Mouse (Mus musculus) heart, postnatal 14 days (tissue): ENCODE measurements around the gene Akap12. TPM values are rescaled to one million over a fixed set of nuclear protein-coding genes. Genes with fewer than 3 reads are reported as not detected.

Source experiments
- DNase-seq, 2 experiments: peaks; one replicate each; pipeline ENCODE4 v3.0.0; 2021 to 2022
- intact Hi-C: fragments of 180-260 bp; cut with DNase I; formaldehyde crosslinking; loops from one replicate; pipeline ENCODE4 v1.15.1; 2025
- total RNA-seq, 2 experiments: library from RNA; stranded (reverse); gene quantifications; 2 replicates each; pipeline ENCODE4 v1.2.3; 2021

Gene Akap12
- total RNA-seq, 2 experiments from 2014 or later: 33.5 to 33.6 TPM

DNA sequence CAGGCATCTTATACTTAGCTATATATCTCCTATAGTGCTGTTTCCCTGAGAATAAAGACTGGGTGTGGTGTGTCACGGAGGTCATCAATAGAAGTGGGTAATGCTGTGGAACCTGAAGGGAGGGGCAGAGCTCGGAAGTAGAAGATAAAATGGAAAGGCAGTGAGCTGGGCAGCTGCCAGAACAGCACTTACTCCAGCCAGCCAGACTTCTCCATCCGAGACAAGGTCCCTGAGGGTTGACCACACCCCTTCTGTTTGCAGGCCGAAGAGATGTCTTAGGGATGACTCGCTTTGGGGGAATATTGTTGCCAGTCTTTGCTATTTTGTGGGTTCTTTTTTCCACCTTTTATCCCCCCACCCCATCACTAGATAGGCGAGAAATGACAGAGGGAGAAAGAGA lies 11.9 kb downstream of the Akap12 start:
- DNase-seq: peak; percentile 49 to 56
- intact Hi-C loops: no loop called here

GRCm38 (mm10) chr10:4282395-4282794 lies 16.2 kb downstream of the Akap12 start:
- intact Hi-C loops: no loop called here
- no peak for DNase-seq

DNA sequence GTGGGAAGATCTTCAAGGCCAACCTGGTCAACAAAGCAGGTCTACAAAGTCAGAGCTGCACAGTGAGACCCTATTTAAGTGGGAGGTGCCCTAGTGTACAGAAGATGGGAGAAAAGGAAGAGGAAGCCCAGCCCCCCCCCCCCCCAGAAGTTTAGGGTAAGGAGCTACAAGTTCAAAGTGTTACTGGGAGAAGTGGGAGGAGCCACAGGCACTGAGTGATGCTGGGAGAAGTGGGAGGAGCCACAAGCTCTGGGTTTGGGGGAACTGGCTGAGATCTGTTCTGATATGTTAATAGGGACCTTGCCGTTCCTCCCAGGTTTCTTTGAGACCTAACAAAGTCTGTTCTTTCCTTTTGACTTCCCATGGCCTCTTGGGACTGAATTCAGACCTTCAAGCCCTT lies 18.6 kb downstream of the Akap12 start:
- intact Hi-C loops: no loop called here
- no peak for DNase-seq

DNA sequence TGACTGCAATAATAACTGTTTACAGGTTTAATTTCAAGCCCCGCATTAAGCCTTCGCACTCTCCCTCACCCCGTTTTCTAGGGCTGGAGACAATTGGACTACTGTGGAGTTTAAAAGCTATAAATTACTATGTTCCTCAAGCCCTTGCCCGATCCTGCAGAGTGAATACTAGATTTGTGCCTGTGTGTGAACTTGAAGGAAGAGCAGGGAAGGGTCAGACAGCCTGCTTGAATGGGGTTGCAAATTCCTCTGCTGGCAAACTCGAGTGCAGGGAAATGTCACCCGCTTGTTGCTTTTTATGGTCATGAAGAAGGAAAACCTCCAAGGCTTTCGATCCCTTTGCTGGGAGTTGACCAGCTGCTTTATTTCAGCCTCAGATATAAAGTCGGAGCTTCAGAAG lies 19.6 kb downstream of the Akap12 start:
- no peak for DNase-seq

GRCm38 (mm10) chr10:4289171-4289570 lies 23.0 kb downstream of the Akap12 start:
- no peak for DNase-seq
- intact Hi-C loops: no loop called here

More for the DNA sequence above, 19.6 kb downstream of the Akap12 start:
- intact Hi-C loops: no loop called here

DNA sequence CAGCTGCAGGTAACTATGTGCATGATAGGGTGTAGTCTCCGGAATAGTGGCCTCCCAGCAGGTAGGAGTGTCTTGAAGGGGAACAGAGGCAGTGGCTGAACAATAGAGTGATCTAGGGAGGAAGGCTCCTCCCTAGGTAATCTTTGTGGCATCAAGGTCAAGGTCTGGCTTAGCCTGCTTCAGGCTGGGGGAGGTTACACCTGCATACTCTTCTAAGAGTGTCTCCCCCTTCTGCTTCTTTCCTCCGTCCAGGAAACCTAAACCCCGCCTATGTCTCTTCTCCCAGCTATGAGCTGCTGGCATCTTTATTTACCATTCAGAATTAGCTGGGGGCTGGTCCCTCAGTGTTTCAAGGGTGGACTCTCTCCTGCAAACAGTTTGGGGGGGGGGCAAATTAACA lies 23.5 kb downstream of the Akap12 start:
- intact Hi-C loops: no loop called here
- DNase-seq: no peak

DNA sequence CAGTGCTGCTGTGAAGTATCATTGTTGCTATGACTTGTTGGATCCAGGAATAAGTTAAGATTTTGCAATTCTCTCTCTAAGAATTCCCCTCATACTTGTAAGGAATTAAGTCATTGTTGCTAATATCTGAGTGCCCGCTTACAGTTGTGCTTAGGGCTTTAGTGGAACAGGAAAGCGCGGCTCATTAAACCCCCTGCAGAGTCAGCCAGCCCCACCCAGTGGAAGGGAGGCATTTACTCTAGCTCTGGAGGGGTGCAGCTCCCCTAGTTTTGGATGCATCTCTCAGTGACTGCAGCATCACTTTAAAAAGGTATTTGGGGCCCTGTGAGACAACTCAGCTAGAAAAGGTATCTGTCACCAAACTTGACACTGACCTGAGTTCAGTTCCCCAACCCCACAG lies 24.0 kb downstream of the Akap12 start:
- DNase-seq: no peak
- intact Hi-C loops: no loop called here

DNA sequence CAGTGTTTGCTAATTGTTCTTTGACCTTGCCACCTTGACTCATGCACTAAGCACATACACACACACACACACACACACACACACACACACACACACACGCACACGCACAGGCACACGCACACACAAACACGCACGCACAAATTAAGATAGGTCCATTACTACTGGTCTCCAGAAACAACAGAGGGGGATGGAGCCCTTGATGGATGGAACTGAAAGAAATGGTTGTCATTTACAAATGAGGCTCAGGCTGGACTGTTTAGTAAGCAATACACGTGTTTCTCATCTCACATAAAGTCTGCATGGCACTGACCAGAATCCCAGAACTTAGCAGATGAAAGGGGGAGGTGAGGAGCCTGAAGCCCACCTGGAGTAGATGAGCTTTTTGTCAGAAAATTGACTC lies 24.4 kb downstream of the Akap12 start:
- intact Hi-C loops: no loop called here
- DNase-seq: no peak

DNA sequence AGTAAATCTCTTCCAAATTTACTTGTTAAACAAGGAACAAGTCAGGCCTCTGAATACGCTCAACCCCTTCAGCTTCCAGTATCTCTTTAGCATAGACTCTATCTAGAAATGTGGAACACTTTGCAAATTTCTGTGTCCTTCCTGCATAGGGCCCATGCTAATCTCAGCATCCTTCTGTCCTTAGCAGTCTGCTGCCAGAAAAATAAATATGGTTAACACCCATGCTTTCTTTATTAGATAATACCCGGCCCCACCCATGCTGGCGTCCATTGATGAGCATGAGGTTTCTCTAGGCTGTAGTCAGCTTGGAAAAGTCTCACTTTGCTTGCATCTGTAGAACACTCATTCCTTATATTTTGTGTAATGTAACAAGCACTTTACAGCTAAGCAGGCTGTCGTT lies 27.2 kb downstream of the Akap12 start:
- intact Hi-C loops: no loop called here
- no peak for DNase-seq

GRCm38 (mm10) chr10:4303558-4303957 lies 37.4 kb downstream of the Akap12 start:
- intact Hi-C loops: no loop called here
- no peak for DNase-seq

GRCm38 (mm10) chr10:4323885-4324284 lies 57.7 kb downstream of the Akap12 start:
- no peak for DNase-seq
- intact Hi-C loops: no loop called here

DNA sequence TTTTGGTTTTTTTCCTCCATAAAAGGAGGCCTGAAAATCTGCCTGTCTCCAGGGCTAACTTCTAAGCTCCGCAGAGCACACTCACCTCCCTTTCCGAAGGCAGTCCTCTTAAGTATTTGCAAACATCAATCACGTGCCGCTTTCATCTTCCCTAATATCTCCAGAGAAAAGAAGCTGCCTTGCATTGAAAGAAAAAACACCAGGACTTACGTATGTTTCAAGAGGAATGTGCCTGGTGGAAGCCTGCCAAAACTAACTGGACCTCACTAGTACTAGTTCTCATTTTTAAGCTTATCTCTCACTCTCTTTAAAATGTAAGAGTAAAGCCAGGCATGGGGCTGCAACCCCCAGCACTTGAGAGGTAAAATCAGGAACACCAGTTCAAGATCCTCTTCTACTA lies 59.4 kb downstream of the Akap12 start:
- no peak for DNase-seq
- intact Hi-C loops: no loop called here

DNA sequence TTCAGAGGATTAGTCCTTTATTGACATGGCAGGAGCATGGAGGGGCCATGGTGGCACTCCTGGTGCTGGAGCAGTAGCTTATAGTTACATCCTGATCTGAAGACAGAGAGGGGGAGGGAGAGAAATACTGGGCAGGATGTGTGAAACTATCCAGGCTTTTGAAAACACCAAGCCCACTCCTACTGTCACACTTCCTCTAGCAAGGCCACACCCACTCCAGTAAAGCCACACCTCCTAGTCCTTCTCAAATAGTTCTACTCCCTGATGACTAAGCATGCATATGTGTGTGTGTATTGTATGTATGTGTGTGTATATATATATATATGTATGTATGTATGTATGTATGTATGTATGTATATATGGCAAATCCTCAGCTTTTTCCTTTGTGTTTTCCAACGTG lies 61.5 kb downstream of the Akap12 start:
- intact Hi-C loops: no loop called here
- no peak for DNase-seq

DNA sequence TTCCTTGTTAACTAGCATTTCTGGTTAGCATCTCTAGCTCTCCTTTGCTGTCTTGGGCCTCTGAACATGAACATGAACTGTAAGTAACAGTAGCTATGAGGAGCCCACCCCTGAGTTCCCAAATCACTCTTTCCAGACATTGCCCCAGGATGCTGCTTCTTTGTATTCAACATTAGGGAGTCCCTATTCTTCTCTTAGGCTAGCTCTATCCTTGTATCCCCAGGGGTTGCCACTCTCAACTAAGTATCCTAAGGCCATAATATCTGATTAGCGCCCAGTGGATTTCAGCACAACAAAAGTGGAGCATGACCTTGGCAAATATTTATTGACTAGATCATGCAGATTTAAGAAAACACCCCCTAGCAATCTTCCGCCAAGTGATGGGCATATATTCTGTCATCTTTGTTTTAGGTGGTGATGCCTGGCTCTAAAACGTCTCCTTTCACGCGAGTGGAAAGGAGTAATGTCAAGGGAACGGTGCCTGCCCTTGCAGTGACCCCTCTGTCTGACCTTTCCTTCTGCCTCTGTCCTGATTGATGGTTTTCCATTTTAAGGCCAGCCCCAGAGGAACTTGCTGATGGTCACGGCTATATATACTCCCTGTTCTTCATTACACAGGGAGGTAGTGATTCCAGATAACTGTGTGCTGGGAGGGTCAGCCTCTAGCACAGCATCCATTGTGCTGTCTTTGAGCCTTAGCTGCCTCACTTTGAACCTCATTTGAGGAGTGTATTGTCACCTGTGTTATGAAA lies 66.2 kb downstream of the Akap12 start:
- intact Hi-C loops: loop anchor here (2.0 to 5.0 kb wide), 2 partner anchors 244 to 290 kb away; no protein-coding TSS in a partner anchor
- DNase-seq: no peak

DNA sequence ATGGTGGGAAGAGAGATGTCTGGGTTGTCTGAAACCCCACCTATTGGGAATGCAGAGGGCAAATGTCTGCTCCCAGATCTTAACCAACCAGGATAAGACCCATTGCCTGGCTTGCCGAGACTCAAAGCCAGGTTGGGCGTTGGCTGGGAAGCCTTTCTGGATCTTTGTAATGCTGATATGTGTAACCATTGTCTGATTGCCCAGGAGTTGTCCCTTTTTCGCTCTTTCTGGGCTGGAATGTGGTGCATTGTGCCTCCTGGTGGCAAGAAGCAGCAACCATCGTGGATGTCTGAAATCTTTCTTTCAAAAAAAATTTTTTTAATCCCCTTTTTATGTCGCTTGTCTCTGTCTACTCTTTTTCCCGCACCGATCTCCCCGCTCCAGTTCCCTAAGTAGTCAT lies 67.1 kb downstream of the Akap12 start:
- DNase-seq: peak; percentile 51 to 66
- intact Hi-C loops: loop anchor here (2.0 to 5.0 kb wide), 2 partner anchors 245 to 291 kb away; no protein-coding TSS in a partner anchor

DNA sequence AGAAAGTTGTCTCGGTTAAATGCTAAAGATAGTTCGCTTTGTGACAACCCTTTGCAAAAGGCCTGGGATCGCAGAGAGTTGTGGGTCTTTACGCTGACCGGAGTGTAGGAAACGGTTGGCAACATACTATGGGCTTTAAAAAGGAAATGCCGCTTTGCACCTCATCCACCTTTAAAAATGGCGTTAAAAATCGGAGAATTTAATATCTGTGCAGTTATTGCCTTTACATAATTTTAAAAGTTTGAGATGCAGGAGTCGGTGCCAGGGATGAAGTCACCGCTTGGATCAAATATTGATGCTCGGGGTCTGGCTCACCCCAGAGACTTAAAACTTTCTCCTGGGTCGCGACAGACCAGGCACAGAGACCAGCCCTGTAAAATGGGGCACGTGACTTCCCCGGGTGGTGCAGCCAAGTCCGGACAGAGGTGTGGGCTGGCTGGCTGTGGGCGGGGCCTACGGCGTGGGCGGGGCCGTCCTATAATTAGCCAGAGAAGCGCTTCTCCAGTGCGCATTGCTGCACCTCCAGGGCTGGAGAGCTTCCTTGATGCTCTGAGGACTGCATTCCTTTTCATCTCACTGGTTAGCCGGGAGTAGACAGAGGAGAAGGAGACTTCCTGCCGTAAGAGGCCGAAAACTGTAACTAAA lies 68.0 kb downstream of the Akap12 start:
- DNase-seq: peak; percentile 91
- intact Hi-C loops: loop anchor here (5.0 kb wide), 1 partner anchor 292 kb away; no protein-coding TSS in a partner anchor

DNA sequence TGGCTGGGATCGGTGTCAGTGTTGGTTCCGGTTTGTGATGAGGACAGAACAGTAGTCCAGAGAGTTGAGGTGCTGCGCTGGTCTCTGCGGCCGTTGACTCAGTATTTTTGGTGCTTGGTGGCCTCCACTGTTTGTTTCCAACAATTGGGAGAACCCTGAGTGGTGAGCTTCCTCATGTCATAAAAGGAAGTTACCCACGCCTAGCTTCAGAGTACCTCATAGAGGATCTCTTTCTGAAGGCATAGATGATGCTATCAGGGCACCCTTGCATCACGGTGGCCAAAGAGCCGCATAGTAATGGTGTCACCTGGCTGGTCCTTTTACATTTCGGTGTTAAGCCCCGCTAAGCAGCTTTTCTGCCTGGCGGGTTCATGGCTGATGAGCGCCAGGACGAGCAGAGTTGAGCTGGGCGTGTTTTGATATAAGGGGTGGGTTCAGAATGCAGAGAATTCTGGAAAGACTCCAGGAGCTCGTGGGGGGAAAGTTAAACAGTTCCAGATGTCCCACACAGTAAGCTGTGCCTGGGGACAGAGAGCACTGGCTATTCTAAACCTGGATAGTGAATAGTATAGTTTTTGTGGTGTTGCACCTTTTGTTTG lies 72.8 kb downstream of the Akap12 start:
- peak; percentile 41 to 65 for DNase-seq
- intact Hi-C loops: loop anchor here (2.0 kb wide), 1 partner anchor 342 kb away; no protein-coding TSS in a partner anchor

GRCm38 (mm10) chr10:4341430-4341829 lies 75.2 kb downstream of the Akap12 start:
- DNase-seq: peak; percentile 62 to 71
- intact Hi-C loops: loop anchor here (10.0 kb wide), 1 partner anchor 807 kb away; no protein-coding TSS in a partner anchor

DNA sequence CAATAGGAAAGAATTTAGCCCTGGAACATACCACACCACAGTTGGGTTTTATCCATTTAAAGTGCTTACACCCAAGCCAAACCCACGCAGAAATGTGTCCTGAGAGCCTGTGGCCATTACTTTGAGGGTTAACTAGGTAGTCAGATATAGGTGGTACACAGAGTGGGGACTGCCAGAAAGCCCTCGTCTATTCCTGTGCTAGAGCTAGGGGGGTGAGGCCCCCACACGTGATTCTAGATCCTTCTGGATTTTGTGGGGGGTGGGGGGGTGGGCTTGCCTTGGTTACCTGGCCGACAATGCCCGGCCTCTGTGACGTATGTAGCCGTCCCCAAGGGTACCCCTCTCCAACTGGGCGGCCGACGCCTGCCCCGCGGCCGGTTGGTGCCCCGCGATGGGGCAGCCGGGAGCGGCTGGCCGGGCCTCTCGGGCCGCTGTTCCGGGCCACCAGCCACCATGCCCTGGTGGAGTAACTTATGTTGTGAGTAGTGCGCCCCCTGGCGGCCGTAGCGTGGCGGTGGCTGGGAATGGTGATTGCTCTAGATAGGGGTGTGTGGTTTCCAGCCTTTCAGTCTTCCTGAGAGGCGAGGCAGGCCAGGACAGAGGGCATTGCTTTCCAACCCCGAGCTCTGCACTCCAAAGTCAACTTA lies 80.4 kb downstream of the Akap12 start:
- DNase-seq: peak; percentile 91 to 96
- intact Hi-C loops: loop anchor here (10.0 kb wide), 1 partner anchor 812 kb away; no protein-coding TSS in a partner anchor

DNA sequence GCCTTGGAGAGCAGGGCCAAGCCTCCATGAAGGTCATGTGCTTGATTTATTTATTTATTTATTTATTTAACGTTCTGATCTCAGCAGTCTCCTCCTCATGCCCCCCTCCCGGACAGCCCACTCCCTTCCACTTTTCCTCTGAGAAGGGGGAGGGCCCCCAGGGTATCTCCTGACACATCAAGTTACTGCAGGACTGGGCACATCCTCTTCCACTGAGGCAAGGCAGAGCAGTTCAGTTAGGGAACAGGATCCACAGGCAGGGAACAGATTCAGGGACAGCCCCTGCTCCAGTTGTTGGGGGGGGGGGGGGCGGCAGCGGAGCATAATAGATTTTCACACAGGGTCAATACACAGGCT lies 80.9 kb downstream of the Akap12 start:
- intact Hi-C loops: loop anchor here (10.0 kb wide), 1 partner anchor 812 kb away; no protein-coding TSS in a partner anchor
- no peak for DNase-seq

GRCm38 (mm10) chr10:4347591-4347990 lies 81.4 kb downstream of the Akap12 start:
- intact Hi-C loops: loop anchor here (10.0 kb wide), 1 partner anchor 813 kb away; no protein-coding TSS in a partner anchor
- DNase-seq: no peak
